Mouse (Mus musculus) activated CD4-positive, CD25-positive, alpha-beta regulatory T cell, adult 4 months (primary cell): ENCODE results near the gene Dgkq. TPM values are rescaled to one million over a fixed set of nuclear protein-coding genes. Genes with fewer than 3 reads are reported as not detected.
"Not testable (repeated sequence)": the region's sequence is repeated elsewhere in the genome, so short reads cannot be mapped to it uniquely, and the experiment has no call there.

ENCODE experiments used
- ATAC-seq: one replicate; pipeline ENCODE4 v1.8.0; 2017
- polyA plus RNA-seq, 2 experiments: library from polyadenylated mRNA; unstranded; fragments of 100-300 nt; shearing (Covaris generic); gene quantifications; one replicate each; pipeline ENCODE4 v1.2.1; 2017

Dgkq gene
- polyA plus RNA-seq, 2 experiments from 2014 or later: 4.4 to 4.5 TPM

GRCm38 (mm10) chr5:108654444-108654990 lies 15.0 kb downstream of the Dgkq start:
- ATAC-seq: no peak

- ATAC-seq: no peak
Observed at GRCm38 (mm10) chr5:108653341-108653740, 16.1 kb downstream of the Dgkq start.

- peak; percentile 85 for ATAC-seq
Observed at GRCm38 (mm10) chr5:108651823-108652222, 17.6 kb downstream of the Dgkq start.

- ATAC-seq: no peak
Observed at GRCm38 (mm10) chr5:108651136-108651720, 18.2 kb downstream of the Dgkq start.

GRCm38 (mm10) chr5:108650341-108650740 lies 19.1 kb downstream of the Dgkq start:
- ATAC-seq: no peak

- no peak for ATAC-seq
Observed at GRCm38 (mm10) chr5:108648937-108649576, 20.4 kb downstream of the Dgkq start.

GRCm38 (mm10) chr5:108647820-108648465 lies 21.5 kb downstream of the Dgkq start:
- ATAC-seq: no peak

- ATAC-seq: no peak
Observed at GRCm38 (mm10) chr5:108647311-108647710, 22.2 kb downstream of the Dgkq start.

GRCm38 (mm10) chr5:108646343-108646660 lies 23.2 kb downstream of the Dgkq start:
- no peak for ATAC-seq

GRCm38 (mm10) chr5:108645651-108646342 lies 23.7 kb downstream of the Dgkq start:
- ATAC-seq: no peak

GRCm38 (mm10) chr5:108643674-108644073 lies 25.8 kb downstream of the Dgkq start:
- no peak for ATAC-seq

GRCm38 (mm10) chr5:108636172-108636571 lies 33.3 kb downstream of the Dgkq start:
- no peak for ATAC-seq

GRCm38 (mm10) chr5:108634088-108634487 lies 35.4 kb downstream of the Dgkq start:
- not testable (repeated sequence) for ATAC-seq

GRCm38 (mm10) chr5:108633676-108634075 lies 35.8 kb downstream of the Dgkq start:
- ATAC-seq: no peak

GRCm38 (mm10) chr5:108629634-108630483 lies 39.6 kb downstream of the Dgkq start, which contains the start of the genes Gak and Tmem175:
TSS of gene Gak (minus strand) at chr5:108629755.
TSS of gene Tmem175 (plus strand) at chr5:108629770.
- peak; percentile 97 for ATAC-seq

- peak; percentile 48 for ATAC-seq
Observed at GRCm38 (mm10) chr5:108628891-108629633, 40.4 kb downstream of the Dgkq start.

GRCm38 (mm10) chr5:108626050-108626660 lies 43.3 kb downstream of the Dgkq start:
- no peak for ATAC-seq

GRCm38 (mm10) chr5:108621870-108622269 lies 47.6 kb downstream of the Dgkq start:
- ATAC-seq: no peak

GRCm38 (mm10) chr5:108610426-108610825 lies 59.0 kb downstream of the Dgkq start:
- no peak for ATAC-seq

- ATAC-seq: no peak
Observed at GRCm38 (mm10) chr5:108602537-108602936, 66.9 kb downstream of the Dgkq start.

- ATAC-seq: no peak
Observed at GRCm38 (mm10) chr5:108599923-108600322, 69.5 kb downstream of the Dgkq start.
